Mouse (Mus musculus): ENCODE measurements around the gene Fam122c.
A peak's percentile ranks its signal among the peaks of the same experiment; 100 is the strongest.
"Not testable (repeated sequence)": the region's sequence is repeated elsewhere in the genome, so short reads cannot be mapped to it uniquely, and the experiment has no call there.

The Fam122c gene

GRCm38 (mm10) chrX:53273124-53273523 is at the start of gene Fam122c:
Gene Fam122c, plus strand, starts transcription at chrX:53273424.
- no peak for DNase-seq

GRCm38 (mm10) chrX:53224353-53224944 is 48.8 kb upstream of the Fam122c start:
- DNase-seq = no peak

- no peak for DNase-seq
Measured at GRCm38 (mm10) chrX:53231965-53232364, 41.3 kb upstream of the Fam122c start.

GRCm38 (mm10) chrX:53233689-53234088 is 39.5 kb upstream of the Fam122c start:
- DNase-seq = no peak

- no peak for DNase-seq
Measured at GRCm38 (mm10) chrX:53236404-53236803, 36.8 kb upstream of the Fam122c start.

- DNase-seq = no peak
Measured at GRCm38 (mm10) chrX:53237971-53238370, 35.3 kb upstream of the Fam122c start.

GRCm38 (mm10) chrX:53240011-53240410 is 33.2 kb upstream of the Fam122c start, which contains the start of gene Plac1:
Gene Plac1, minus strand, starts transcription at chrX:53240111.
- no peak for DNase-seq

- no peak for DNase-seq
Measured at GRCm38 (mm10) chrX:53255195-53255594, 18.0 kb upstream of the Fam122c start.

- no peak for DNase-seq
Measured at GRCm38 (mm10) chrX:53266186-53266585, 7.0 kb upstream of the Fam122c start.

GRCm38 (mm10) chrX:53268856-53269255 is 4.4 kb upstream of the Fam122c start:
- peak; percentile 26 to 31 for DNase-seq

GRCm38 (mm10) chrX:53269289-53270062 is 3.7 kb upstream of the Fam122c start, which contains the start of gene Fam122b:
Gene Fam122b, minus strand, starts transcription at chrX:53269805.
- peak; percentile 82 for DNase-seq

GRCm38 (mm10) chrX:53270063-53270432 is 3.2 kb upstream of the Fam122c start:
- DNase-seq = no peak

- DNase-seq = not testable (repeated sequence)
Measured at GRCm38 (mm10) chrX:53271628-53272027, 1.6 kb upstream of the Fam122c start.

GRCm38 (mm10) chrX:53287924-53288323 is 14.7 kb downstream of the Fam122c start:
- DNase-seq = no peak

GRCm38 (mm10) chrX:53320564-53320963 is 47.3 kb downstream of the Fam122c start:
- DNase-seq = no peak

- no peak for DNase-seq
Measured at GRCm38 (mm10) chrX:53321111-53321510, 47.9 kb downstream of the Fam122c start.

- DNase-seq = no peak
Measured at GRCm38 (mm10) chrX:53330396-53330795, 57.2 kb downstream of the Fam122c start.

GRCm38 (mm10) chrX:53337355-53337754 is 64.1 kb downstream of the Fam122c start:
- no peak for DNase-seq

- peak; percentile 21 to 62 for DNase-seq
Measured at GRCm38 (mm10) chrX:53341531-53341930, 68.3 kb downstream of the Fam122c start.

GRCm38 (mm10) chrX:53348374-53348773 is 75.2 kb downstream of the Fam122c start:
- no peak for DNase-seq

- DNase-seq = no peak
Measured at GRCm38 (mm10) chrX:53364668-53365383, 91.6 kb downstream of the Fam122c start.

- peak in 1 of 2 experiments; percentile 4 for DNase-seq
Measured at GRCm38 (mm10) chrX:53369534-53370365, 96.5 kb downstream of the Fam122c start.

- peak; percentile 85 to 90 for DNase-seq
Measured at GRCm38 (mm10) chrX:53370366-53370740, 97.1 kb downstream of the Fam122c start, which contains the start of gene Mospd1. Gene Mospd1, minus strand, starts transcription at chrX:53370502.
